Mouse (Mus musculus) liver, postnatal 0 days (tissue): ENCODE measurements around the gene Dmkn. TPM values are rescaled to one million over a fixed set of nuclear protein-coding genes. Genes with fewer than 3 reads are reported as not detected.

ENCODE experiments used
- ATAC-seq: fragments of 200-750 bp; cut with Nextera tagmentation; 2 replicates; pipeline ENCODE4 v1.8.0; 2017; ENCODE audit warnings: mild to moderate bottlenecking, moderate library complexity
- DNase-seq: peaks from one replicate; pipeline ENCODE4 v3.0.0-alpha.2; 2016
- H3K27ac ChIP-seq: fragments of 300-500 bp; sonication (generic); 2 replicates; pipeline ENCODE4 v1.5.1; 2014; ENCODE audit warnings: antibody characterized with exemption, moderate library complexity, mild to moderate bottlenecking, low read depth
- H3K27me3 ChIP-seq: fragments of 300-500 bp; sonication (generic); 2 replicates; pipeline ENCODE4 v1.6.1; 2014; ENCODE audit warnings: low read length, control low read depth, mixed read lengths; ENCODE audit not compliant: insufficient read depth
- H3K36me3 ChIP-seq: fragments of 300-500 bp; sonication (generic); replicated peaks from 2 replicates; pipeline ENCODE4 v1.6.1; 2014; ENCODE audit warnings: mild to moderate bottlenecking, control low read depth, low read length, moderate library complexity, mixed read lengths; ENCODE audit not compliant: insufficient read depth
- H3K4me1 ChIP-seq: fragments of 300-500 bp; sonication (generic); 2 replicates; pipeline ENCODE4 v1.6.1; 2014; ENCODE audit warnings: antibody characterized with exemption, mild to moderate bottlenecking, control low read depth; ENCODE audit not compliant: insufficient read depth
- H3K4me2 ChIP-seq: fragments of 300-500 bp; sonication (generic); 2 replicates; pipeline ENCODE4 v1.6.1; 2014; ENCODE audit warnings: low read depth, mild to moderate bottlenecking, low read length, moderate library complexity, mixed read lengths
- H3K4me3 ChIP-seq: fragments of 300-500 bp; sonication (generic); 2 replicates; pipeline ENCODE4 v1.5.1; 2014; ENCODE audit warnings: low read depth, low read length
- H3K9ac ChIP-seq: fragments of 300-500 bp; sonication (generic); replicated peaks from 2 replicates; pipeline ENCODE4 v1.6.1; 2014; ENCODE audit warnings: mild to moderate bottlenecking, moderate library complexity
- H3K9me3 ChIP-seq: fragments of 300-500 bp; sonication (generic); 2 replicates; pipeline ENCODE4 v1.6.1; 2016; ENCODE audit warnings: mild to moderate bottlenecking, control low read depth, low read length, mixed read lengths
- CTCF ChIP-seq: sonication (generic); IDR thresholded peaks from 2 replicates; pipeline ENCODE4 v1.5.1; 2016; ENCODE audit warnings: antibody characterized with exemption, low read depth
- EP300 ChIP-seq: IDR thresholded peaks from 2 replicates; pipeline ENCODE4 v1.6.1; 2016; ENCODE audit warnings: antibody characterized with exemption, low read depth, mild to moderate bottlenecking
- WGBS: fragments of 180-500 bp; shearing (Covaris S2); extraction: QIAGEN DNeasy Blood & Tissue Kit; methylation state at CpG from one replicate; pipeline ENCODE4 v1.1.7; 2014; ENCODE audit not compliant: insufficient replicate concordance; 5-methylcytosine and 5-hydroxymethylcytosine counted together
- polyA plus RNA-seq: library from polyadenylated mRNA; unstranded; fragments of >200 nt; fragmentation: Nextera tagmentation; extraction: Ambion mirVana; gene quantifications from 2 replicates; pipeline ENCODE4 v1.2.1, GENCODE M21; 2015

Gene Dmkn
- polyA plus RNA-seq, 1 experiment from 2014 or later, result 1.8 TPM

DNA sequence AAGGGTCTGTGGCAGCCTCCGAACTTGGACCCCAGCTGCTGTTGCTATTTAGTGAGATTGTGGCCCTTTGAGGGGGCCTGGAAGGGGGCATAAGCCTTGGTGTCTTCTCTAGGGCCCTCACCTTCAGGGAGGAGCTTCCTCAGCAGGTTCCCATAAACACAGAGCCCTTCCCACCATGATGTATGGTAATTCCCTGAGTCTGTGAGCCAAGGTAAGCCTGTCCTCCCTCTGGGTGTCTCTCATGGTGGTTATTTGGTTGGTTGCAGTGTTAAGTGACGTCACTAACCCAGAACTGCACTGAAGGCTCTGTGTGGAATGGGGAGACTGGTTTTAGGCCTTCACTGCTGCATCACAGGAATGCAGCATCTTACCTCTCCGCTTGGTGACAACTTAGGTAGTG lies 65.9 kb downstream of the Dmkn start:
- Histone ChIP-seq H3K4me1 (peaks cover 3% of the 10 kb centered on the region; the same call in 1 of the 2 replicates), H3K27me3 (no peaks in the 10 kb centered on the region), H3K9me3 (no peaks in the 10 kb centered on the region), H3K4me3 (no peak overlapping the region), H3K9ac (no peak overlapping the region), H3K27ac (no peak overlapping the region), H3K36me3 (no peaks in the 10 kb centered on the region), H3K4me2 (no peak overlapping the region)
- no peak for TF ChIP-seq EP300
- no peak for TF ChIP-seq CTCF
- 60% methylated on average over 3 of the region's 3 CpGs for WGBS
- ATAC-seq (no peak), DNase-seq (no peak)

Other genes starting within 250 kb of the Dmkn start
- 1.0 and 1.1 TPM in 2 replicates for gene Arhgap33, start 228.7 kb upstream of the Dmkn start, polyA plus RNA-seq
- 4.9 and 6.6 TPM in 2 replicates for gene Hspb6, start 211.6 kb upstream of the Dmkn start, polyA plus RNA-seq
- gene Proser3, start 211.5 kb upstream of the Dmkn start, polyA plus RNA-seq, result 0.53 and 1.1 TPM in 2 replicates
- gene Lin37, start 203.9 kb upstream of the Dmkn start, polyA plus RNA-seq, result 16.0 and 18.9 TPM in 2 replicates
- 34.4 and 34.8 TPM in 2 replicates for gene U2af1l4, start 200.5 kb upstream of the Dmkn start, polyA plus RNA-seq
- gene Gm49396, start 200.4 kb upstream of the Dmkn start, polyA plus RNA-seq, result 1.5 and 1.8 TPM in 2 replicates
- gene Psenen, start 200.1 kb upstream of the Dmkn start, polyA plus RNA-seq, result 85.3 and 94.5 TPM in 2 replicates
- gene Igflr1, start 198.3 kb upstream of the Dmkn start, polyA plus RNA-seq, result 0.52 and 1.2 TPM in 2 replicates
- gene Kmt2b, start 175.0 kb upstream of the Dmkn start, polyA plus RNA-seq, result 1.9 and 3.1 TPM in 2 replicates
- gene Zbtb32, start 164.8 kb upstream of the Dmkn start, polyA plus RNA-seq, result 0.53 and 1.2 TPM in 2 replicates
- gene Upk1a, start 150.9 kb upstream of the Dmkn start, polyA plus RNA-seq, result 0.07 and 0.14 TPM in 2 replicates
- 995 and 998 TPM in 2 replicates for gene Cox6b1, start 137.6 kb upstream of the Dmkn start, polyA plus RNA-seq
- not detected in 2 replicates for gene Etv2, start 127.9 kb upstream of the Dmkn start, polyA plus RNA-seq
- gene Rbm42, start 113.4 kb upstream of the Dmkn start, polyA plus RNA-seq, result 41.8 and 43.3 TPM in 2 replicates
- 11.4 and 13.0 TPM in 2 replicates for gene Haus5, start 98.8 kb upstream of the Dmkn start, polyA plus RNA-seq
- not detected in 2 replicates for gene Pmis2, start 92.2 kb upstream of the Dmkn start, polyA plus RNA-seq
- 0.53 and 1.4 TPM in 2 replicates for gene 2200002J24Rik, start 64.8 kb upstream of the Dmkn start, polyA plus RNA-seq
- 1.1 and 1.6 TPM in 2 replicates for gene Atp4a, start 51.5 kb upstream of the Dmkn start, polyA plus RNA-seq
- 153 and 158 TPM in 2 replicates for gene Tmem147, start 34.2 kb upstream of the Dmkn start, polyA plus RNA-seq
- 0.12 TPM in 1 of 2 replicates, not detected in the other for gene Gapdhs, start 20.1 kb upstream of the Dmkn start, polyA plus RNA-seq
- gene Sbsn, start 12.3 kb upstream of the Dmkn start, polyA plus RNA-seq, result 0.69 and 0.77 TPM in 2 replicates
- not detected in 2 replicates for gene Krtdap, start 24.1 kb downstream of the Dmkn start, polyA plus RNA-seq
- 1.6 and 2.1 TPM in 2 replicates for gene Ffar2, start 60.0 kb downstream of the Dmkn start, polyA plus RNA-seq
- not detected in 2 replicates for gene Ffar3, start 92.4 kb downstream of the Dmkn start, polyA plus RNA-seq
- 0.06 TPM in 1 of 2 replicates, not detected in the other for gene Ffar1, start 97.8 kb downstream of the Dmkn start, polyA plus RNA-seq
- 1.5 and 2.2 TPM in 2 replicates for gene Cd22, start 116.6 kb downstream of the Dmkn start, polyA plus RNA-seq
- 0.47 and 0.51 TPM in 2 replicates for gene Mag, start 151.1 kb downstream of the Dmkn start, polyA plus RNA-seq
- gene Hamp2, start 160.9 kb downstream of the Dmkn start, polyA plus RNA-seq, result 0.49 TPM in 1 of 2 replicates, not detected in the other
- gene Hamp, start 180.3 kb downstream of the Dmkn start, polyA plus RNA-seq, result 142 and 248 TPM in 2 replicates
- gene Usf2, start 193.0 kb downstream of the Dmkn start, polyA plus RNA-seq, result 11.6 and 12.0 TPM in 2 replicates
- 28.2 and 33.7 TPM in 2 replicates for gene Lsr, start 209.7 kb downstream of the Dmkn start, polyA plus RNA-seq
- gene Fam187b, start 210.0 kb downstream of the Dmkn start, polyA plus RNA-seq, result 4.0 and 5.0 TPM in 2 replicates